Mouse (Mus musculus) urinary bladder, adult 18-20 months (tissue): Measurements from ENCODE around the gene Mstn.

Experiments used
- DNase-seq, 2 experiments: peaks; one replicate each; pipeline ENCODE4 v3.0.0; 2022; ENCODE audit warnings: low spot score in 2 of 2, mixed read lengths in 2 of 2

Mstn gene

GRCm38 (mm10) chr1:53061340-53061739, at the start of gene Mstn:
Gene Mstn, plus strand, starts transcription at chr1:53061640.
- DNase-seq: no peak

- no peak for DNase-seq
These were observed 46.7 kb upstream of the Mstn start for GRCm38 (mm10) chr1:53014716-53015115.

DNA sequence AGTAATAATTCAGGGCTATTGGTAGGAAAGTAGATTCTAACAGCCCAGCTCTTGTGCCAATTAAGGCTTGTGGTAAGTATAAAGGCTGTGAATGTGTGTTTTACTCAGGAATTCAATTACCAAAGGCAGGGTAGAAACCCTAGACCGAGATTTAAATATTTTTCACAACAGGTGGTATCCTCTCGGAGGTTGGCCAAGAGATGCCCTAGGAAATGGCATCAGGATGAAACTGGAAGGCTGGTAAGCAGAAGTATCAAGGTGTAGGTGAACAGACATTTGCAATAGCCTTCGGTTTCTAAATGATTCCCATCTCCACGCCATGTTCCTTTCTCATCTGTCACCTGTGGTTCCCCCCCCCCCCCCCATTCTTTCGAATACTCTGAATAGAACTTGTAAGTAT, 45.8 kb upstream of the Mstn start:
- no peak for DNase-seq

DNA sequence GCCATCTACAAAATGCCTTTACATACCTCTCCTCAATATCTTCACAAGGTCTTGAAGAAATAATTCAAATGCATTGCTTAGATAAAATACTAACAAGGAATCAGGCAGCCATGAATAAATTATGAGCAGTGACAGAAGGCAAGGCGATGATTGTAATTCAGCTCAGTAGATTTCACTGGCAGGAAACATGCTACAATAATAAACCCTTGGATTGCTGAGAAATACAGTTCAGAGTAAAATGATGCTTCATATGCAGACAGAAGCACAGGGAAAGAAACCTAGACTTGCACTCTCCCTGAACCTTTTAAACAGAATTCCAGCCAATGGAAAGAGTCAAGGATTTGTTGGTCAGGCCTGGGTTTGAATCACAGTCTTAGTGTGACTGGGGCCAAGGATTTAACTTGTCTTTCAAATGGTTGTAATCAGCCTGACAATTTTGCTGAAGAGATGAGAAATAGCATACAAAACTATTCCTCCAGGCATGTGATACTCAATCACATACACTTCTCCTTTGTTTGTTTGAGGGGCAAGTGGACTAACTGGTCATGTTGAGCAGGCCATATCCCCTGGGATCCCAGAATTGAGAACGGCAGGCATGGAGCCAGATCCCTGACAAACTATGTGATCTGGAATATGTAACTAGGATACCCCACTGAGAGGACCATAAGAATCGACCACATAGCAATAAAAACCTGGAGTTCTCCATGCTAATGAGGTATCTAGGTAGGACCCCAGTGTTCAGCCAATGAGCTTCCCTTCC, 42.5 kb upstream of the Mstn start:
- no peak for DNase-seq

GRCm38 (mm10) chr1:53020079-53020478, 41.4 kb upstream of the Mstn start, which contains the start of gene 1700019D03Rik:
Gene 1700019D03Rik, minus strand, starts transcription at chr1:53020179.
- no peak for DNase-seq

DNA sequence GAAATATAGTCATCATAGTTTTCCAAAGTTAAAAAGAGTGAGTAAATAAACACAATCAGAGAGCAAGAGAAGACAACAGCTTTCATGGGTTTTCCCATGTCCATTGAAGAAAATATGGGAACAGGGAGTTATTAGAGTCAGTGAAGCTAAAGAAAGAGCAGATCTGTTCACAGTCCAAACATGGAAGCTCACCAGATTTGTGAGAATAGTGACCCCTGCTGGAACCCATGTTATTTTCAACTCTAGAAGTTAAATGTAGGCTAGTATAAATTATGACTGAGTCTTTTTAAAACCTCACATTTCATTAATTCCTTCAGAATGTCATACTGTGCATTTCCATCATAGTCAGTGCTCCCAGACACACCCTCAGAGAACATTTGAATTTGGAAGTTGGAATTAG, 28.9 kb upstream of the Mstn start:
- no peak for DNase-seq

DNA sequence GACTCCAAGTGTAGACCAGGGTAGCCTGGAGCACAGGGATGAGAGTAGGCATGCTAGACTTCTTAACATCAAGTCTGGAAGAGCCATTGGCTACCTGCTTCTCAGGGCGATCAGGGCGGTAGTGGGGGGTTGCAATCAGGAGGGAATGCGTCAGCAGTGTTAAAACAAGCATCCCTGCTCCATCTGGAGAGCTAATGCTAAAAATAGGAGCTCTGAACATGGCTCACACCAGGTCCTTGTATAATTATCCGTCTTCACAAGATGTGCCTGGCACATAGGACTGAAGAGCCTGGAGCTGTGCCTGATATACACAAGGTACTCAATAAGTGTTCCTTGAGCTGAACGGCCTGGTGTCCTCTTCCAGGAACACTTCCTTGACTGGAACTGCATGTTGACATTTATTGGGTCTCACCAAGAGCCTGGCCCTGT, 24.0 kb upstream of the Mstn start:
- peak in 1 of 2 experiments; percentile 1 for DNase-seq

DNA sequence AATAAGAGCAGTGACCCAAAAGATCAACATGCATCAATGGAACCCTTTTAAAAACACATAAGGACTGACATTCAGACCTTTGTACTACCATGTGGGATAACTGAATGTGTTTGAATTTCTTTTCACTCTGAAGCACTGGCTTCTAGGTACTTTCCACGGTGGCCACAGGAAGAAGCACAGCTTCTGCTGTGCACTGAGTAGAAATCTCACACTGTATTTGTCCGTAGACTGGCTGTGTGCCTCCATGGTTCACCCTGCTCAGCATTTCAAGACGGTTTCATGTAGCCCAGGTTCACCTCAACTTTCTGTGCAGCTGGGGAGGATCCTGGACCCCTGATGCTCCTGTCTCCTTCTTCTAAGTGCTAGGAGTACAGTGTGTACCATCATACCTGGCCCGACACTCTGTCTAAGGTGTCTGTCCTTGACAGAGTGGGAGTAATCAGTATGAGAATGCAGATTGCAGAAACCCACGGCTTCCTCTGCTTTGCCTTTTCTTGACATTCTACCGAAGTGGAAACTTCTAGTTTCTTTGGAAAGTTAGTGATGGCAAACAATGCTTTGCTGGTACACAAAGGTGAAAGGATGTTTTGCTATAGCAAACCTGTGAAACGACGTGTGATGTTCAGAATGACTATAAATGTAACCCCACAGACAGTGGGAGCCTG, 11.5 kb upstream of the Mstn start:
- no peak for DNase-seq

GRCm38 (mm10) chr1:53053087-53054022, 8.1 kb upstream of the Mstn start:
- DNase-seq: peak in 1 of 2 experiments; percentile 47

GRCm38 (mm10) chr1:53059106-53059505, 2.3 kb upstream of the Mstn start:
- DNase-seq: no peak

DNA sequence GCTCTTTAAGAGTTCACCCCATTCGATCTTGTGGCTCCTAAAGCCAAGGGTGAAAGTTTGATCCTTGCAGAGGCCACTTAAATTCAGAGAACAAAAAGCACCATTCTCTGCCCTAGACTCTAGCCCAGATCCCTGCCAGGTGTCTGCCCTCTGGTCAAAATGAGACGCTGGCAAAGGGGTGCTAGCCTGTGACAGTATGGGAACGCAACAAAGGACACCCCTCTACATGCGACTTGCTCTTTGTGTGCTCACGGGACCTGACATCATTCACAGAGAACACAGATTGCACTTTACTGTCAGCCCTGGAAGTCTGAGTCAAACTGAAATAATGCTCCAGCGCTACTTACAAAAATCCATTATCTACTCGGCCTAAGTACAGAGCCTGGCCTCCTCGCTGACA, 941 bp upstream of the Mstn start:
- DNase-seq: no peak

GRCm38 (mm10) chr1:53061871-53062608, 600 bp downstream of the Mstn start:
- no peak for DNase-seq

- no peak for DNase-seq
These were observed 2.5 kb downstream of the Mstn start for GRCm38 (mm10) chr1:53063921-53064320.

GRCm38 (mm10) chr1:53069726-53070514, 8.5 kb downstream of the Mstn start:
- no peak for DNase-seq

DNA sequence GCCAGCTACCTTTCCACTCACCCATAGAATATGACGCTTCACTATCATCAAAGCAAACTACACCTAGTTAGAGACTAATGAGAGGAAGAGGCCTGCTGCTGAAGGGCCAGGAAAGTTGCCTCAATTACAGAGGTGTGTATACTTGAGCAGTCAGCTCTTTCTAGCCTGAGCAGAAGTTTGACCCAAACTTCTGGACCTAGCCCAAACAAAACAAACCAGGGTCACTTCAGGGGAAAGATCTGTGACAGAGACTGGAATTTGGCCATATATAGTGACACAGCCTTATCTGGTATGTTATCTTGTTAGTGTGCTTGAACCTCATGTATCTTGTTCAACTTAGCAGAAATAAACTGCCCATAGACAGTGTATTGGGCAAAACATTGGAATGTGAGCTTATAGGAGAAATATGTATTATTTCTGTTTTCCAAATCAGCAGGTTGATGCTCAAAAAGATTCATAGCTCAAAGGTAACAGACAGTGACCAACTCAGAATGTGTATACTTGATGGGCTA, 9.3 kb downstream of the Mstn start:
- no peak for DNase-seq

GRCm38 (mm10) chr1:53076656-53077055, 15.2 kb downstream of the Mstn start:
- DNase-seq: no peak

DNA sequence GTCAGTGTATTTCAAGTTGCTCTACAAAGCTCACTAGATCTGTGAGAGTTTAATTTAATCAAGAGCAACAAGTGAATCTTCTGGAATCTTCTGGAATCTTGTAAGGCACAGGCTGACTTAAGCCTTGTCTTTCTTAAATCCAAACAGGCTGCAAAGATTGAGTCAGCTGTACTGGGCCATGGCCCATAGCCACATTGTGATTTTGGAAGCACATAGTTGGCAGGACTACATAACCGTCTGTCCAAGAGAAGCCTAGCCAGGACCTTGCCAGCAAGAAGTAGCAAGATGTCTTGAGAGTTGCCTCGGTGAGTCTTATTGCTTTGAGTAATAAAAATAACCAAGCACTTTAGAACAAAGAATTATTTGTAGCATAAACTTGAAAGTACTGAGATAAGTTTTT, 18.4 kb downstream of the Mstn start:
- DNase-seq: no peak

- DNase-seq: no peak
These were observed 19.2 kb downstream of the Mstn start for GRCm38 (mm10) chr1:53080603-53081002.

DNA sequence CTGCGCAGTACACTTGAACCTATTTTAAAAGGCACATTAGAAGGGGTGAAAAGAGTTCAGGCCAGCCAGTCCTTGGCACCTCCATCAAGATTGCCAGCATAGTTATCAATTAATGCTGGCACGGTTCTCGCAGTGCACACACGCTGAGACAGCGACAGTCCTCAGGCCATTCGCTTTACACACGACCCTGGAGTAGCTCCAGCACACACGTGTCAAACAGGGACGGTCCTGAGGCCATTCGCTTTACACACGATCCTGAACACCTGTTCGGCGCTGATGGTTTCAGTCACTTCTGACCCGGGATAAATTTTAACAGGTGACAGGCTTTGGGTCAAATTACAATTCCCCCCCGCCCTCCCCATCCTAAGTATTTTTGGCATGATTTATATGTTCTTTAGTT, 23.8 kb downstream of the Mstn start:
- no peak for DNase-seq

- no peak for DNase-seq
These were observed 24.6 kb downstream of the Mstn start for GRCm38 (mm10) chr1:53085991-53086390.
